Mouse (Mus musculus): ENCODE measurements at regions not wholly inside any gene's neighbourhood (a gene's known extent, or its start where the extent isn't known, plus 50 kb on each side); places are given as distances from the start of the nearest gene placed in this dataset.

DNA sequence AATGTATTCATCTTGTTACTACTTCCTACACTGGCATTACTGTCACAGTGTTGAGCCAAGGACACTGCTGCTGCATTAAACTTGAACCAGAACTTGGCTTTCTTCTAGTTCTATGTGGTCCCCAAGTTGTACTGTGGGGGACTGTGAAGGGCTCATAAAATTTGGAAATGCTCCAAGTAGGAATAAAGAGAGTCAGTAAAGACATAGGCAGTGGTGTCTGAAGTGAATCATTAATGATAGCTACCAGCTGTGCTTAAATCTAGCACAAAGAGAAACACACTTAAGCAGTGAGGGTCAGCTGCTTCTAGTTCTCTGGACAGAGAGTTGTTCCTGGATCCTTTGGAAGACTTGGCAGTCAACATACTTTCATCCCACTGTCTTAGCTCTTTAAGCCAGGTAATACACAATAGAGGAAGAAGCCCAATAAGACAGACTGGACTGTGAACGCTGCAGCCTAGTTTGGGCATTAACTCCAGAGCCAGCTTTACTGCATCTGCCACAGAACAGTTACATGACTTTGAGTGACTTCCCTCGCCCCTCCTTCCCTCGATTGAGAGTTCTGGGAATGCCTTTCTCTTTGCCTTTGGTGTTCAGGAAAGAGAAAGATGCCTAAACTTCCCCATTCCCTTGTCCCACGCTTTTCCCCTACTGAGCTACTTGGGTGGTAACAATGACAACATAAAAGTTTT, 1325.2 kb upstream of the Lrrc6 start:
- Histone ChIP-seq H3K27ac (ENCODE audit: low read depth, low read length) (no peak overlapping the region), H3K9me3 (ENCODE audit: control insufficient read depth) (no peaks in the 10 kb centered on the region), H3K4me1 (replicated peaks; ENCODE audit: control insufficient read depth, insufficient read depth, low read length) (no peaks in the 10 kb centered on the region), H3K4me2 (replicated peaks; ENCODE audit: low read depth) (no peak overlapping the region), H3K4me3 (ENCODE audit: low read depth, low read length) (no peak overlapping the region), H3K9ac (ENCODE audit: low read depth, low read length) (no peak overlapping the region), H3K27me3 (replicated peaks; ENCODE audit: control insufficient read depth, insufficient read depth, low read length) (no peaks in the 10 kb centered on the region), H3K36me3 (ENCODE audit: control insufficient read depth, insufficient read depth) (no peaks in the 10 kb centered on the region)
- 54% methylated on average over 4 of the region's 4 CpGs for whole genome bisulfite sequencing
- TF ChIP-seq CTCF (IDR thresholded peaks at IDR 0.05; ENCODE audit: low read depth): no peak
- ATAC-seq: no peak

GRCm38 (mm10) chr15:67823226-67823625, 1322.5 kb upstream of the Lrrc6 start:
- no peaks in the 10 kb centered on the region for H3K4me1 ChIP-seq (replicated peaks; ENCODE audit: control insufficient read depth, insufficient read depth, low read length)
- H3K27ac ChIP-seq (ENCODE audit: low read depth, low read length): no peak overlapping the region
- H3K4me3 ChIP-seq (ENCODE audit: low read depth, low read length): no peak overlapping the region
- no peaks in the 10 kb centered on the region for H3K9me3 ChIP-seq (ENCODE audit: control insufficient read depth)
- TF ChIP-seq CTCF (IDR thresholded peaks at IDR 0.05; ENCODE audit: low read depth): no peak
- no peak for ATAC-seq
- no peak overlapping the region for H3K9ac ChIP-seq (ENCODE audit: low read depth, low read length)
- H3K27me3 ChIP-seq (replicated peaks; ENCODE audit: control insufficient read depth, insufficient read depth, low read length): no peaks in the 10 kb centered on the region
- WGBS: 88% methylated on average over 3 of the region's 3 CpGs
- no peak overlapping the region for H3K4me2 ChIP-seq (replicated peaks; ENCODE audit: low read depth)
- no peaks in the 10 kb centered on the region for H3K36me3 ChIP-seq (ENCODE audit: control insufficient read depth, insufficient read depth)

- no peak for ATAC-seq
- H3K4me1 ChIP-seq (replicated peaks; ENCODE audit: control insufficient read depth, insufficient read depth, low read length): no peaks in the 10 kb centered on the region
- H3K9me3 ChIP-seq (ENCODE audit: control insufficient read depth): no peaks in the 10 kb centered on the region
- H3K4me2 ChIP-seq (replicated peaks; ENCODE audit: low read depth): no peak overlapping the region
- no peak overlapping the region for H3K4me3 ChIP-seq (ENCODE audit: low read depth, low read length)
- no peaks in the 10 kb centered on the region for H3K36me3 ChIP-seq (ENCODE audit: control insufficient read depth, insufficient read depth)
- no peak overlapping the region for H3K9ac ChIP-seq (ENCODE audit: low read depth, low read length)
- H3K27me3 ChIP-seq (replicated peaks; ENCODE audit: control insufficient read depth, insufficient read depth, low read length): no peaks in the 10 kb centered on the region
- no peak overlapping the region for H3K27ac ChIP-seq (ENCODE audit: low read depth, low read length)
- TF ChIP-seq CTCF (IDR thresholded peaks at IDR 0.05; ENCODE audit: low read depth): no peak
- 63% methylated on average over 1 of the region's 1 CpGs for WGBS
Observed at GRCm38 (mm10) chr15:67799871-67800270, 1299.2 kb upstream of the Lrrc6 start.

- Histone ChIP-seq H3K9me3 (ENCODE audit: control insufficient read depth) (no peaks in the 10 kb centered on the region), H3K4me3 (ENCODE audit: low read depth, low read length) (no peak overlapping the region), H3K9ac (ENCODE audit: low read depth, low read length) (no peak overlapping the region), H3K27me3 (replicated peaks; ENCODE audit: control insufficient read depth, insufficient read depth, low read length) (no peaks in the 10 kb centered on the region), H3K36me3 (ENCODE audit: control insufficient read depth, insufficient read depth) (no peaks in the 10 kb centered on the region), H3K4me2 (replicated peaks; ENCODE audit: low read depth) (no peak overlapping the region), H3K4me1 (replicated peaks; ENCODE audit: control insufficient read depth, insufficient read depth, low read length) (no peaks in the 10 kb centered on the region), H3K27ac (ENCODE audit: low read depth, low read length) (no peak overlapping the region)
- ATAC-seq: no peak
- WGBS: 79% methylated on average over 2 of the region's 2 CpGs
- no peak for TF ChIP-seq CTCF (IDR thresholded peaks at IDR 0.05; ENCODE audit: low read depth)
Observed at GRCm38 (mm10) chr15:67795578-67795977, 1294.9 kb upstream of the Lrrc6 start.

- no peaks in the 10 kb centered on the region for H3K9me3 ChIP-seq (ENCODE audit: control insufficient read depth)
- no peak overlapping the region for H3K4me3 ChIP-seq (ENCODE audit: low read depth, low read length)
- H3K4me2 ChIP-seq (replicated peaks; ENCODE audit: low read depth): no peak overlapping the region
- no peak overlapping the region for H3K9ac ChIP-seq (ENCODE audit: low read depth, low read length)
- H3K36me3 ChIP-seq (ENCODE audit: control insufficient read depth, insufficient read depth): no peaks in the 10 kb centered on the region
- ATAC-seq: no peak
- H3K27me3 ChIP-seq (replicated peaks; ENCODE audit: control insufficient read depth, insufficient read depth, low read length): no peaks in the 10 kb centered on the region
- TF ChIP-seq CTCF (IDR thresholded peaks at IDR 0.05; ENCODE audit: low read depth): no peak
- no peaks in the 10 kb centered on the region for H3K4me1 ChIP-seq (replicated peaks; ENCODE audit: control insufficient read depth, insufficient read depth, low read length)
- H3K27ac ChIP-seq (ENCODE audit: low read depth, low read length): no peak overlapping the region
Observed at GRCm38 (mm10) chr15:67792822-67793221, 1292.1 kb upstream of the Lrrc6 start.

GRCm38 (mm10) chr15:67788587-67788986, 1287.9 kb upstream of the Lrrc6 start:
- no peaks in the 10 kb centered on the region for H3K4me1 ChIP-seq (replicated peaks; ENCODE audit: control insufficient read depth, insufficient read depth, low read length)
- no peak for ATAC-seq
- H3K9ac ChIP-seq (ENCODE audit: low read depth, low read length): no peak overlapping the region
- H3K4me3 ChIP-seq (ENCODE audit: low read depth, low read length): no peak overlapping the region
- H3K9me3 ChIP-seq (ENCODE audit: control insufficient read depth): no peaks in the 10 kb centered on the region
- H3K27ac ChIP-seq (ENCODE audit: low read depth, low read length): no peak overlapping the region
- TF ChIP-seq CTCF (IDR thresholded peaks at IDR 0.05; ENCODE audit: low read depth): no peak
- H3K4me2 ChIP-seq (replicated peaks; ENCODE audit: low read depth): no peak overlapping the region
- no peaks in the 10 kb centered on the region for H3K36me3 ChIP-seq (ENCODE audit: control insufficient read depth, insufficient read depth)
- no peaks in the 10 kb centered on the region for H3K27me3 ChIP-seq (replicated peaks; ENCODE audit: control insufficient read depth, insufficient read depth, low read length)

DNA sequence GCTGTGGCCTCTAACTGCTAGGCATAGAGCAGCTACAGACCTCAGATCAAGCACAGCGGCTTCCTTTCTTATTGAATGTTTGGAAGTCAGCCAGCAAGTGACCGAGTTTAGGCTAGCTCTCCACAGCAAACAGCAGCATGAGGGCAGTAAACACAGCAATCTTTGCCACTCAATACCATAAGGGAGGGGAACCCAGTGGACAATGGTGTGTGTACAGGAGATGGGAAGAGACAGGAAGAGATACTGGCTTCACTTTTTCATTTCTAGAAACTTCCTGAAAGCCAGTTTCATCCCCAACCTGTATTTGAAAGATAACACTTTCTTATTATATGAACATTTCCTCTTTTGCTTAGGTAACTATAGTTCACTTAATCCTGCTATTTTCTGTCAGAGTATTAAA, 1284.9 kb upstream of the Lrrc6 start:
- Histone ChIP-seq H3K36me3 (ENCODE audit: control insufficient read depth, insufficient read depth) (no peaks in the 10 kb centered on the region), H3K27ac (ENCODE audit: low read depth, low read length) (no peak overlapping the region), H3K9me3 (ENCODE audit: control insufficient read depth) (no peaks in the 10 kb centered on the region), H3K4me3 (ENCODE audit: low read depth, low read length) (no peak overlapping the region), H3K9ac (ENCODE audit: low read depth, low read length) (no peak overlapping the region), H3K27me3 (replicated peaks; ENCODE audit: control insufficient read depth, insufficient read depth, low read length) (no peaks in the 10 kb centered on the region), H3K4me2 (replicated peaks; ENCODE audit: low read depth) (no peak overlapping the region), H3K4me1 (replicated peaks; ENCODE audit: control insufficient read depth, insufficient read depth, low read length) (0 out of 2 replicates have a peak, but pooled peaks cover 3% of the 10 kb centered on the region)
- ATAC-seq: no peak
- WGBS: 41% methylated on average over 2 of the region's 2 CpGs
- TF ChIP-seq CTCF (IDR thresholded peaks at IDR 0.05; ENCODE audit: low read depth): no peak
